Mouse (Mus musculus) forebrain, embryonic 14.5 days (tissue): ENCODE measurements around the gene Dync1i1. TPM values are rescaled to one million over a fixed set of nuclear protein-coding genes. Genes with fewer than 3 reads are reported as not detected.
A peak's percentile ranks its signal among the peaks of the same experiment; 100 is the strongest.

ENCODE experiments used
- ATAC-seq: fragments of 200-750 bp; cut with Nextera tagmentation; 2 replicates; pipeline ENCODE4 v1.8.0; 2017; ENCODE audit warnings: mild to moderate bottlenecking, moderate library complexity
- DNase-seq: peaks from one replicate; pipeline ENCODE4 v3.0.0-alpha.2; 2015; ENCODE audit warnings: low spot score
- H3K27ac ChIP-seq: fragments of 300-500 bp; sonication (generic); 2 replicates; pipeline ENCODE4 v1.5.1; 2014; ENCODE audit warnings: low read depth, mild to moderate bottlenecking, control low read depth, low read length, moderate library complexity
- H3K27me3 ChIP-seq: fragments of 300-500 bp; sonication (generic); replicated peaks from 2 replicates; pipeline ENCODE4 v1.6.1; 2014; ENCODE audit warnings: low read length, control low read depth, mixed read lengths; ENCODE audit not compliant: control insufficient read depth, insufficient read depth
- H3K36me3 ChIP-seq: fragments of 300-500 bp; sonication (generic); 2 replicates; pipeline ENCODE4 v1.6.1; 2014; ENCODE audit warnings: low read length, control low read depth; ENCODE audit not compliant: control insufficient read depth, insufficient read depth
- H3K4me1 ChIP-seq: fragments of 300-500 bp; sonication (generic); 2 replicates; pipeline ENCODE4 v1.6.1; 2014; ENCODE audit warnings: antibody characterized with exemption, low read length, control low read depth; ENCODE audit not compliant: control insufficient read depth, insufficient read depth
- H3K4me2 ChIP-seq: fragments of 300-500 bp; sonication (generic); 2 replicates; pipeline ENCODE4 v1.6.1; 2014; ENCODE audit warnings: mild to moderate bottlenecking, control low read depth, low read length
- H3K4me3 ChIP-seq: fragments of 300-500 bp; sonication (generic); 2 replicates; pipeline ENCODE4 v1.5.1; 2014; ENCODE audit warnings: low read depth, low read length, control low read depth
- H3K9ac ChIP-seq: fragments of 300-500 bp; sonication (generic); 2 replicates; pipeline ENCODE4 v1.6.1; 2014; ENCODE audit warnings: mild to moderate bottlenecking, low read length, control low read depth, moderate library complexity
- H3K9me3 ChIP-seq: fragments of 300-500 bp; sonication (generic); replicated peaks from 2 replicates; pipeline ENCODE4 v1.6.1; 2016; ENCODE audit warnings: low read length, control low read depth, mixed read lengths; ENCODE audit not compliant: control insufficient read depth
- WGBS: fragments of 180-500 bp; shearing (Covaris S2); extraction: QIAGEN DNeasy Blood & Tissue Kit; methylation state at CpG from one replicate; pipeline ENCODE4 v1.1.7; 2014; 5-methylcytosine and 5-hydroxymethylcytosine counted together
- polyA plus RNA-seq: library from polyadenylated mRNA; unstranded; fragments of >200 nt; fragmentation: Nextera tagmentation; extraction: Ambion mirVana; gene quantifications from 2 replicates; pipeline ENCODE4 v1.2.1, GENCODE M21; 2014

The Dync1i1 gene
- polyA plus RNA-seq, 1 experiment from 2014 or later: 56.0 TPM

- 52% methylated on average over 14 of the region's 14 CpGs for WGBS
- H3K36me3 ChIP-seq: no peaks in the 10 kb centered on the region
- DNase-seq: no peak
- H3K9ac ChIP-seq: no peak overlapping the region
- H3K9me3 ChIP-seq: no peaks in the 10 kb centered on the region
- H3K4me2 ChIP-seq: no peak overlapping the region
- ATAC-seq: no peak
- no peak overlapping the region for H3K4me3 ChIP-seq
- no peaks in the 10 kb centered on the region for H3K27me3 ChIP-seq
- H3K27ac ChIP-seq: no peak overlapping the region
- peaks cover 3% of the 10 kb centered on the region; the same call in 1 of the 2 replicates for H3K4me1 ChIP-seq
Observed at GRCm38 (mm10) chr6:5828409-5828974, 103.1 kb downstream of the Dync1i1 start.

GRCm38 (mm10) chr6:5829148-5829547, 103.7 kb downstream of the Dync1i1 start:
- 43% methylated on average over 9 of the region's 9 CpGs for WGBS
- H3K9ac ChIP-seq: no peak overlapping the region
- H3K27me3 ChIP-seq: no peaks in the 10 kb centered on the region
- H3K27ac ChIP-seq: no peak overlapping the region
- ATAC-seq (no peak), DNase-seq (peak; percentile 17)
- H3K9me3 ChIP-seq: no peaks in the 10 kb centered on the region
- peaks cover 3% of the 10 kb centered on the region; the same call in 1 of the 2 replicates for H3K4me1 ChIP-seq
- H3K36me3 ChIP-seq: no peaks in the 10 kb centered on the region
- no peak overlapping the region for H3K4me2 ChIP-seq
- no peak overlapping the region for H3K4me3 ChIP-seq

DNA sequence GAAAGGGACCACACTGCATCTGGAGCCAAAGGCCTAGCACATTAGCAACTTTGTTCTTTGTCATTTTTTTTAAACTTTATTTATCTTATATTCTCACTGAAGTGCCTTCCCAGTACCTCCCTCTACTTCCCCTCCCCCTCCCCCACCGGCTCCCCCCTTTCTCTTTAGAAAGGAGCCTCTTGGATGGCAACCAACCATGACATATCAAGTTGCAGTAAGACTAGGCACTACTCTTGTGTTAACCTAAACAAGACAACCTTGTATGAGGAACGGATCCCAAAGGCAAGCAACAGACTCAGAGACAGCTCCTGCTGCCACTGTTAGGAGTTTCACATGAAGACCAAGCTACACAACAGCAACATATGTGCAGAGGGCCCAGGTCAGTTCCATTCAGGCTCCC, 105.3 kb downstream of the Dync1i1 start:
- Histone ChIP-seq H3K27me3 (no peaks in the 10 kb centered on the region), H3K36me3 (no peaks in the 10 kb centered on the region), H3K4me3 (no peak overlapping the region), H3K9me3 (no peaks in the 10 kb centered on the region), H3K9ac (no peak overlapping the region), H3K4me1 (peaks cover 3% of the 10 kb centered on the region; the same call in 1 of the 2 replicates), H3K27ac (no peak overlapping the region), H3K4me2 (no peak overlapping the region)
- ATAC-seq (no peak), DNase-seq (no peak)
- WGBS: 85% methylated on average over 2 of the region's 2 CpGs

DNA sequence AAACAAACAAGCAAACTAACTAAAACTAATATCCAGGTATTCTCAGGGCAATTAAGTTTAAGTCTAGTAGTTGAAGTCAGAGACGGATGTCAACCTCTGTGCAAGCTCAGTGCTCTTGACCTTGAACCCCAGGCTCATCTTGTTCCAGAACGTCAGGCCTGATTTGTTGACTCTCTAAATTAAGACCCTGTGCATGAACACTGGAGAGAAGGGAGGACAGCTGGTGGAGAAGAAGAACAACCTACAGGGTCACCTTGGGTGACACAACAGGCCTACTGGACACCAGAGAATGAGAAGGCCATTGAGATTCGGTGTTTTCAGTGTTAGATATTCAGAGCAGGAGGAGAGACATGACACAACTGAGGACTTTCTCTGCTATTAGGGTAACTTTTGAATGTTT, 105.8 kb downstream of the Dync1i1 start:
- WGBS: 92% methylated on average over 3 of the region's 3 CpGs

GRCm38 (mm10) chr6:5832838-5833237, 107.4 kb downstream of the Dync1i1 start:
- Histone ChIP-seq H3K4me3 (no peak overlapping the region), H3K27me3 (no peaks in the 10 kb centered on the region), H3K27ac (no peak overlapping the region), H3K4me2 (no peak overlapping the region), H3K36me3 (no peaks in the 10 kb centered on the region), H3K4me1 (peaks cover 3% of the 10 kb centered on the region; the same call in 1 of the 2 replicates), H3K9me3 (no peaks in the 10 kb centered on the region), H3K9ac (no peak overlapping the region)
- ATAC-seq: no peak
- WGBS: 87% methylated on average over 2 of the region's 2 CpGs
- no peak for DNase-seq

More for the DNA sequence above, 105.8 kb downstream of the Dync1i1 start:
- Histone ChIP-seq H3K9me3 (no peaks in the 10 kb centered on the region), H3K9ac (no peak overlapping the region), H3K36me3 (no peaks in the 10 kb centered on the region), H3K4me1 (peaks cover 3% of the 10 kb centered on the region; the same call in 1 of the 2 replicates), H3K27me3 (no peaks in the 10 kb centered on the region), H3K4me2 (no peak overlapping the region), H3K4me3 (no peak overlapping the region), H3K27ac (no peak overlapping the region)
- no peak for ATAC-seq
- DNase-seq: no peak

DNA sequence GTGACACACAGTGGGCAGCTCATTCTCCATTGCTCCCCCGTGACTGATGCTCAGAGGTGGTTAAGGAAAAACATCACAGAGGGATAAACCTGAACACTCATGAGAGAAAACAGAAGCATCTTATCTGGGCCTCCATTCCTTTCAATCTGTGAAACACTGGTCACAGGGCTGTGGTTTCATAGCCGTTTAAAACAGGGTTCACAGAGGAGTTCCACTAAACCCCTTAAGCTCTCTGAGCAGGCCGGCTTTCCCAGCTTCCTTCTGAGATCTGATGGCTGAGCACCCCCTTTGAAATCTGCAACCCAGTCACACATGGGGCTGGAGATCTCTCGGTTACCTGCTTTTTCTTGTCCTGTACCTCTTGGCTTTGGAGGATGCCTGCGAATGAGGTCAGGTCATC, 117.0 kb downstream of the Dync1i1 start:
- no peaks in the 10 kb centered on the region for H3K9me3 ChIP-seq
- no peak overlapping the region for H3K4me3 ChIP-seq
- no peaks in the 10 kb centered on the region for H3K27me3 ChIP-seq
- WGBS: 77% methylated on average over 5 of the region's 5 CpGs
- ATAC-seq (no peak), DNase-seq (no peak)
- H3K27ac ChIP-seq: no peak overlapping the region
- no peak overlapping the region for H3K9ac ChIP-seq
- no peaks in the 10 kb centered on the region for H3K4me1 ChIP-seq
- H3K36me3 ChIP-seq: no peaks in the 10 kb centered on the region
- no peak overlapping the region for H3K4me2 ChIP-seq

- H3K4me2 ChIP-seq: no peak overlapping the region
- H3K4me3 ChIP-seq: no peak overlapping the region
- DNase-seq (no peak), ATAC-seq (no peak)
- no peaks in the 10 kb centered on the region for H3K27me3 ChIP-seq
- WGBS: 96% methylated on average over 5 of the region's 5 CpGs
- no peak overlapping the region for H3K9ac ChIP-seq
- H3K9me3 ChIP-seq: no peaks in the 10 kb centered on the region
- no peaks in the 10 kb centered on the region for H3K4me1 ChIP-seq
- no peak overlapping the region for H3K27ac ChIP-seq
- H3K36me3 ChIP-seq: no peaks in the 10 kb centered on the region
Observed at GRCm38 (mm10) chr6:5846154-5846553, 120.7 kb downstream of the Dync1i1 start.

- H3K4me1 ChIP-seq: peaks cover 4% of the 10 kb centered on the region
- no peak overlapping the region for H3K4me2 ChIP-seq
- no peaks in the 10 kb centered on the region for H3K9me3 ChIP-seq
- H3K9ac ChIP-seq: no peak overlapping the region
- no peak for DNase-seq
- ATAC-seq: no peak
- H3K4me3 ChIP-seq: no peak overlapping the region
- WGBS: 89% methylated on average over 12 of the region's 12 CpGs
- H3K36me3 ChIP-seq: no peaks in the 10 kb centered on the region
- H3K27me3 ChIP-seq: no peaks in the 10 kb centered on the region
- no peak overlapping the region for H3K27ac ChIP-seq
Observed at GRCm38 (mm10) chr6:5854048-5854836, 128.8 kb downstream of the Dync1i1 start.

GRCm38 (mm10) chr6:5855526-5855925, 130.1 kb downstream of the Dync1i1 start:
- 80% methylated on average over 6 of the region's 6 CpGs for WGBS
- ATAC-seq: no peak

More at GRCm38 (mm10) chr6:5855526-5855925, 130.1 kb downstream of the Dync1i1 start:
- no peaks in the 10 kb centered on the region for H3K9me3 ChIP-seq
- H3K4me1 ChIP-seq: peaks cover 4% of the 10 kb centered on the region
- no peak for DNase-seq
- no peaks in the 10 kb centered on the region for H3K27me3 ChIP-seq
- no peaks in the 10 kb centered on the region for H3K36me3 ChIP-seq
- no peak overlapping the region for H3K4me2 ChIP-seq
- H3K9ac ChIP-seq: no peak overlapping the region
- H3K27ac ChIP-seq: no peak overlapping the region
- H3K4me3 ChIP-seq: no peak overlapping the region
